8 mouse cellular contexts compared by ENCODE assay signal in the genomic region with DNA sequence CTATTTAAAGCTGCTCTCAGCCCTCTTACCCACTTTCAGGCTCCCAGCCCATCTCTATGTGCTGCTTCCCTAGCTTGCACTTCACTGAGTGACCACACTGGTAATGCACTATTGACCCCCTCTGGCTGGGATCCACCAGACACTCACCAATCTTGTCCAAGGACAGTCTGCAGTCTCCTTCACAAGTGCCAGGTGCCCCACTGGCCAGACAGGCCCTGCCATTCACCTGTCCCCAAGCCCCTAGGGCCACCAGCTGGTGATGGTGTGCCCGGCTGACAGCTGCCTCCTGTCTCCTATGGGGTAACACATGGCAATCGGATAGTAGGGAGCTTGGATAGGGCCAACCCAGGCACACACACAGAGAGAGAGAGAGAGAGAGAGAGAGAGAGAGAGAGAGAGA. TPM values are rescaled to one million over a fixed set of nuclear protein-coding genes. Genes with fewer than 3 reads are reported as not detected.
DNase-seq lines count a peak whose midpoint lies in the region; ATAC-seq and TF ChIP-seq lines count a peak whose summit lies in the region.

No protein-coding gene starts in this region.

- ATAC-seq in hindbrain, embryonic 12.5 days (ENCODE audit: low FRiP score): no peak
- no peak for ATAC-seq in megakaryocyte progenitor cell, adult 5-6 weeks (replicated peaks; ENCODE audit: poor library complexity)

- H3K4me2 ChIP-seq in hindbrain, embryonic 12.5 days (replicated peaks): peak overlapping the region; percentile 85

- 95% methylated on average over 2 of the region's 2 CpGs for WGBS in thymus, adult 2 months
- 46% methylated on average over 2 of the region's 2 CpGs for WGBS in hindbrain, embryonic 12.5 days

- no peak overlapping the region for H3K9ac ChIP-seq in hindbrain, embryonic 12.5 days

- H3K27ac ChIP-seq in thymus, adult 2 months (ENCODE audit: control insufficient read depth, insufficient read depth, low read length): no peak overlapping the region
- no peak overlapping the region for H3K27ac ChIP-seq in hindbrain, embryonic 12.5 days

- intact Hi-C loops in heart, postnatal 36 days (cut with DNase I): no loop called here

- no peaks in the 10 kb centered on the region for H3K9me3 ChIP-seq in hindbrain, embryonic 12.5 days (replicated peaks)

- H3K4me3 ChIP-seq in thymus, adult 2 months (ENCODE audit: control insufficient read depth, insufficient read depth, low read length): peak overlapping the region; percentile 12; the same call in 1 of the 2 replicates
- no peak overlapping the region for H3K4me3 ChIP-seq in hindbrain, embryonic 12.5 days

- DNase-seq in heart, postnatal 36 days: peak; percentile 11 to 19
- DNase-seq in heart, adult 9 months (ENCODE audit: low spot score in 2 of 2): no peak
- no peak for DNase-seq in thymus, adult 2 months
- DNase-seq in thymus, postnatal 0 days (ENCODE audit: low spot score): no peak
- DNase-seq in lung, postnatal 10 days: no peak
- no peak for DNase-seq in kidney, postnatal 25 days

- TF ChIP-seq POLR2A in thymus, adult 2 months (IDR thresholded peaks at IDR 0.05; ENCODE audit: control insufficient read depth, extremely low read depth, insufficient read depth, low read length, poor library complexity): no peak

- no peak for TF ChIP-seq CTCF in thymus, adult 2 months (IDR thresholded peaks at IDR 0.05; ENCODE audit: borderline replicate concordance, control insufficient read depth, extremely low read depth, insufficient read depth, low read length, poor library complexity)

- no peaks in the 10 kb centered on the region for H3K27me3 ChIP-seq in thymus, adult 2 months (ENCODE audit: control insufficient read depth, insufficient read depth, low read length)
- peaks cover 38% of the 10 kb centered on the region for H3K27me3 ChIP-seq in hindbrain, embryonic 12.5 days

- no peaks in the 10 kb centered on the region for H3K36me3 ChIP-seq in thymus, adult 2 months (ENCODE audit: control insufficient read depth, insufficient read depth, low read length)
- no peaks in the 10 kb centered on the region for H3K36me3 ChIP-seq in hindbrain, embryonic 12.5 days

- peaks cover 71% of the 10 kb centered on the region for H3K4me1 ChIP-seq in thymus, adult 2 months (replicated peaks; ENCODE audit: control insufficient read depth, insufficient read depth, low read length)
- peaks cover 44% of the 10 kb centered on the region for H3K4me1 ChIP-seq in hindbrain, embryonic 12.5 days

RNA-seq across cellular contexts. Expression of gene Sema7a, which starts 2.1 kb away (rescaled TPM):
- total RNA-seq in heart, postnatal 36 days (2021): 10 to 100 TPM; 20.0 to 20.8 TPM
- polyA plus RNA-seq in thymus, adult 2 months (2012; rRNA removed): 81.6 and 85.6 TPM in 2 replicates
- 3.4 and 4.0 TPM in 2 replicates for polyA plus RNA-seq in thymus, postnatal 0 days (2015; fragmentation: Nextera tagmentation; extraction: Ambion mirVana)
- polyA plus RNA-seq in hindbrain, embryonic 12.5 days (2016; fragmentation: Nextera tagmentation; extraction: Ambion mirVana): 1.0 and 1.7 TPM in 2 replicates
- 0.10 and 0.27 TPM in 2 replicates for total RNA-seq in megakaryocyte progenitor cell, adult 5-6 weeks (2015)
- 0.04 and 0.61 TPM in 2 replicates for total RNA-seq in megakaryocyte progenitor cell, adult 5-6 weeks (2017)

RNA-seq across cellular contexts. Expression of gene Ubl7, which starts 31.3 kb away (rescaled TPM):
- total RNA-seq in heart, postnatal 36 days (2021): 10 to 100 TPM; 78.9 to 82.4 TPM
- polyA plus RNA-seq in thymus, adult 2 months (2012; rRNA removed): 182 and 201 TPM in 2 replicates
- 125 and 133 TPM in 2 replicates for polyA plus RNA-seq in thymus, postnatal 0 days (2015; fragmentation: Nextera tagmentation; extraction: Ambion mirVana)
- 143 and 144 TPM in 2 replicates for polyA plus RNA-seq in hindbrain, embryonic 12.5 days (2016; fragmentation: Nextera tagmentation; extraction: Ambion mirVana)
- total RNA-seq in megakaryocyte progenitor cell, adult 5-6 weeks (2015): 72.7 and 78.4 TPM in 2 replicates
- 14.2 and 16.1 TPM in 2 replicates for total RNA-seq in megakaryocyte progenitor cell, adult 5-6 weeks (2017)

Comparison
In these comparisons a context has a peak if more than half of its experiments do, and no peak if none do; other contexts are left out.
1. DNase-seq: peak in heart, postnatal 36 days (2 of 2); none in heart, adult 9 months (0 of 2), thymus, adult 2 months (single experiment), thymus, postnatal 0 days (single experiment), lung, postnatal 10 days (single experiment) and kidney, postnatal 25 days (0 of 2).
2. RNA of gene Sema7a, which starts 2.1 kb away (polyA plus RNA-seq): 81.6 to 85.6 TPM in thymus, adult 2 months; 3.4 to 4.0 TPM in thymus, postnatal 0 days and 1.0 to 1.7 TPM in hindbrain, embryonic 12.5 days; every median in the first group is over 10 times any median in the second.